Mouse (Mus musculus) forebrain, embryonic 13.5 days (tissue): ENCODE data around the gene Ranbp2. TPM values are rescaled to one million over a fixed set of nuclear protein-coding genes. Genes with fewer than 3 reads are reported as not detected.

Experiments
- ATAC-seq: fragments of 200-750 bp; cut with Nextera tagmentation; 2 replicates; pipeline ENCODE4 v1.8.0; 2017
- H3K27ac ChIP-seq: fragments of 300-500 bp; sonication (generic); 2 replicates; pipeline ENCODE4 v1.5.1; 2015; ENCODE audit warnings: inconsistent platforms, mild to moderate bottlenecking, moderate library complexity
- H3K27me3 ChIP-seq: fragments of 300-500 bp; sonication (generic); 2 replicates; pipeline ENCODE4 v1.6.1; 2015; ENCODE audit warnings: mild to moderate bottlenecking, inconsistent platforms
- H3K36me3 ChIP-seq: fragments of 300-500 bp; sonication (generic); 2 replicates; pipeline ENCODE4 v1.6.1; 2015; ENCODE audit warnings: mild to moderate bottlenecking, inconsistent platforms; ENCODE audit not compliant: poor library complexity, severe bottlenecking
- H3K4me1 ChIP-seq: fragments of 300-500 bp; sonication (generic); 2 replicates; pipeline ENCODE4 v1.6.1; 2015; ENCODE audit warnings: inconsistent platforms
- H3K4me2 ChIP-seq: fragments of 300-500 bp; sonication (generic); 2 replicates; pipeline ENCODE4 v1.6.1; 2015; ENCODE audit warnings: inconsistent platforms, mild to moderate bottlenecking, moderate library complexity
- H3K4me3 ChIP-seq: fragments of 300-500 bp; sonication (generic); 2 replicates; pipeline ENCODE4 v1.5.1; 2015; ENCODE audit warnings: mild to moderate bottlenecking, inconsistent platforms
- H3K9ac ChIP-seq: fragments of 300-500 bp; sonication (generic); 2 replicates; pipeline ENCODE4 v1.6.1; 2015; ENCODE audit warnings: mild to moderate bottlenecking, inconsistent platforms
- H3K9me3 ChIP-seq: fragments of 300-500 bp; sonication (generic); replicated peaks from 2 replicates; pipeline ENCODE4 v1.6.1; 2016; ENCODE audit warnings: inconsistent platforms
- WGBS: fragments of 180-500 bp; shearing (Covaris S2); methylation state at CpG from one replicate; pipeline ENCODE4 v1.1.7; 2015; 5-methylcytosine and 5-hydroxymethylcytosine counted together
- polyA plus RNA-seq: library from polyadenylated mRNA; unstranded; fragments of >200 nt; fragmentation: Nextera tagmentation; extraction: Ambion mirVana; gene quantifications from 2 replicates; pipeline ENCODE4 v1.2.1, GENCODE M21; 2015

Gene Ranbp2
- 20.2 and 23.3 TPM in 2 replicates for polyA plus RNA-seq

DNA sequence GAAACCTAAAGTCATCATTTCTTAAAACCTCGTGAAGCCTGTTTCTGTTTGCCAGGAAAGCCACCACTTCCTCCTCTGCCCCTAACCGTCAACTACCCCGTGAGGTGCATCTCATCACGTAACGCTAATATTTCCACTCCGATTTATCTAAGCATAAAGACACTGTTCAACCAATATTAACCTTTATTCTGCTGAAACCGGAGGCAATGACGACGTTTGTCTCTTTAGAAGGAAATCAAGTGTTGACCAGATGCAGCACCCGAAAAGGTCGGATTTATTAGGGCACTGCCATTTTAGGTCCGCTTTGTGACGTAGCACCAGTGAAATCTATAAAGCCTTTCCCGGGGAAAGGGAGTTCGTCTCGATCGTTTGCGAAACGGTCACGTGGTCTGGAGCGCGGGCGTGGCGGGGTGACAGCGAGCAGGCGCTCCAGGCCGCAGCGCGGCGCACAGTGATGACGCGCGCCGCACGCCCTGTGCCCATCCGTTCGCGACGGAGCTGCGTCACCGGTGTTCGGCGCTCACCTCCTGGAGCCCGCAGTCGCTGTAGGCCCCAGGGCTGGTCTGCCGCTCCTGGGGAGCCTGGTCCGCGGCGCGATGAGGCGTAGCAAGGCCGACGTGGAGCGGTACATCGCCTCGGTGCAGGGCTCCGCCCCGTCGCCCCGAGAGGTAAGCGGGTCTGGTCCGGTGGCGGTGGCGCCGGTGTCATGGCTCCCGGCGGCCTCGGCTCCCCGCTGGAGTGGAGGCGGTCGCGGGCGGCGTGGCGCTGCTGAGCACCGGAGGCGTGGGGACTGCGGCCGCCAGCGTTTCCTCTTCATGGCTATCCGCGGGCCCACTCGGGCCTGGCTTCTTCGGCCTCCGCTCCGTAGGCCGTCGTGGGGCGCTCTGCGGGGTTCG is at the start of gene Ranbp2:
Gene Ranbp2, plus strand, starts transcription at position 537 of the 896 bp plus-strand sequence.
- Histone ChIP-seq H3K4me3 (peak within 1 kb of the TSS; percentile 82), H3K9me3 (no peaks in the 10 kb centered on the region), H3K4me1 (peaks cover 12% of the 10 kb centered on the region), H3K27me3 (no peaks in the 10 kb centered on the region), H3K36me3 (no peaks in the 10 kb centered on the region), H3K9ac (peak within 1 kb of the TSS; percentile 91), H3K4me2 (peak within 1 kb of the TSS; percentile 75), H3K27ac (peak within 1 kb of the TSS; percentile 95)
- peak; percentile 98 for ATAC-seq
- whole genome bisulfite sequencing: under 1% methylated on average over 91 of the region's 91 CpGs

DNA sequence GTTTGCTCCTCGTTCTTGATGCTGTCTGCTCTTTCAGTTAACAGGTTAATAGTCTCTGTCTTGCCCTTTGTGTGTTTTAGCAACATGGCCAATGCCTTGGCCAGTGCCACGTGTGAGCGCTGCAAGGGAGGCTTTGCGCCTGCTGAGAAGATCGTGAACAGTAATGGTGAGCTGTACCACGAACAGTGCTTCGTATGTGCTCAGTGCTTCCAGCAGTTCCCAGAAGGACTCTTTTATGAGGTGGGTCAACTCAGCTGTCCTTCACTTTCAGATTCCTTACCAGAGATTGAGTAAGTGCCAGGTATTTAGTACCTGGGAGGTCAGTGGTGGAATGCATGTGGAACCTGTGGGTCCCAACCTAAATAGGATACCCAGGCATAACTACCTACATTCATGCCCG is 47.8 kb upstream of the Ranbp2 start:
- H3K36me3 ChIP-seq: peaks cover 18% of the 10 kb centered on the region
- 0 out of 2 replicates have a peak, but pooled peaks cover 4% of the 10 kb centered on the region for H3K4me1 ChIP-seq
- H3K4me3 ChIP-seq: no peak overlapping the region
- no peak for ATAC-seq
- H3K27ac ChIP-seq: no peak overlapping the region
- H3K9me3 ChIP-seq: no peaks in the 10 kb centered on the region
- H3K4me2 ChIP-seq: no peak overlapping the region
- H3K27me3 ChIP-seq: no peaks in the 10 kb centered on the region
- 95% methylated on average over 8 of the region's 8 CpGs for WGBS
- no peak overlapping the region for H3K9ac ChIP-seq

DNA sequence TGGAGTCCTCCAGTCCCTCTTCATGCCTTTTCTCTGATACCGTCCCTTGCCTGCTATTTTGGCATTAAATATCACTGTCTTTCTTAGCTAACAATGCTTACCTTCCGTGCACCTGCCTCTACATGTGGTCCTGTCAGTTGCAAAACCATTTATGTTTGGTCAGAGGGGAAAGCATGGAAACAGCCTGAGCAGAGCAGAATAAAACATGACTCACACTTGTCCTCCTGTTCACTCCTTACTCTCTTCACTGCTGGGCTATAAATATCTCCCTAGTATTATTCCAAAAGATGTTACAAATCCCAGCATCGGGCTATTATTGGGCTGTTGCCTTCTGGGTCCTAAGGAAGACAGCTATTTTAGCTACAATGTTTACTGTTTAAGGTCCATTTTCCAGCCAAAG is 44.9 kb upstream of the Ranbp2 start:
- ATAC-seq: no peak
- no peaks in the 10 kb centered on the region for H3K9me3 ChIP-seq
- no peak overlapping the region for H3K27ac ChIP-seq
- no peak overlapping the region for H3K4me3 ChIP-seq
- H3K27me3 ChIP-seq: no peaks in the 10 kb centered on the region
- H3K4me1 ChIP-seq: no peaks in the 10 kb centered on the region
- 92% methylated on average over 3 of the region's 3 CpGs for WGBS
- H3K9ac ChIP-seq: no peak overlapping the region
- peaks cover 18% of the 10 kb centered on the region for H3K36me3 ChIP-seq
- H3K4me2 ChIP-seq: no peak overlapping the region

DNA sequence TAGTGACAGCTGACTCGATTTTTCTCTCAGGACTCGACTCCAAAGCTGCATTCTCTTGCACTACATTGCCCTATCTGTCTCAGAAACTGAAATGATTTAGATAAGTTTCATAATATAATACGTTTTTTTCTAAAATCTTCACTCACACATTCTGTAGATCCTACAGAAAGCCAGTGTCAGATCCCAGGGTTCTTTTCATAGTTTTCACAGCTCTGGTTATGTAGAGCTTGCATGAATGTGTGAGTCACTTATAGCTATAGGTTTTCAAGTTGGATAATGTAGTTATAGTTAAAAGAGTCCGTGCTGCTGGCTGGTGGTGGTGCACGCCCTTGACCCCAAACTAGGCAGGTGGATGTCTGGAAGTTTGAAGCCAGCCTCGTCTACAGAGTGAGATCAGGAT is 42.1 kb upstream of the Ranbp2 start:
- Histone ChIP-seq H3K27me3 (no peaks in the 10 kb centered on the region), H3K4me3 (no peak overlapping the region), H3K4me1 (no peaks in the 10 kb centered on the region), H3K36me3 (peaks cover 23% of the 10 kb centered on the region), H3K9me3 (no peaks in the 10 kb centered on the region), H3K9ac (no peak overlapping the region), H3K4me2 (no peak overlapping the region), H3K27ac (no peak overlapping the region)
- WGBS: 91% methylated on average over 6 of the region's 6 CpGs
- no peak for ATAC-seq

DNA sequence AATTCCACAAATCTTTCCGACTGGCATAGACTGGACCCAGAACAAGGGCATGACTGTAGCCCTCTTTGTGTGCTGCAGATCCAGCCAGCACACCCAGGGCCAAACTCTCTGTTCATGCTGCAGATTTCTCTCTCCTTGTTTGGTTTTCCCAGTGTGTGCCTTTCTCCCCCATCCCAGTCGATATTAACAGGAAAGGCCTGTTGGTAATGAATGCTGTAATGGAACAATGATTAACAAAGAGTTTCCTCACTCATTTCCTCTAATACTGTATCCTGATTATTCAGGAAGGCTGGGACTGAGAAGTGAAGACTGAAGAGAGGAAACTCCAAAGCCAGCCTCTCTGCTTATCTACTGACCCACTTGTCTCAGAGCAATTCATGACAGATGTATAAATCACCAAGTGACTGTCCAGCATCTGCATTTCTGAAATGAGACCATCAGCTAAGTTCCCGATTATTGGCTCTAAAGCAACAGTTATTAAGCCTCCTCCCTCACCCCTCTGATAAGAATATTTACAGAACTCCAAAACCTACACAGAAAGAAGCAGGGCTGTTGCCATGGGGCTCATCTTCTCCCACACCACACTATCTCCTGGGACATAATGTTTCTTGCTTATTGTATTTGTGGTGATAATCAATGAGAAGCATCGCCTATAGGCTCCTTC is 41.3 kb upstream of the Ranbp2 start:
- Histone ChIP-seq H3K4me3 (no peak overlapping the region), H3K9ac (no peak overlapping the region), H3K36me3 (peaks cover 30% of the 10 kb centered on the region), H3K9me3 (no peaks in the 10 kb centered on the region), H3K4me2 (no peak overlapping the region), H3K27me3 (no peaks in the 10 kb centered on the region), H3K27ac (no peak overlapping the region), H3K4me1 (no peaks in the 10 kb centered on the region)
- WGBS: 88% methylated on average over 4 of the region's 4 CpGs
- no peak for ATAC-seq

DNA sequence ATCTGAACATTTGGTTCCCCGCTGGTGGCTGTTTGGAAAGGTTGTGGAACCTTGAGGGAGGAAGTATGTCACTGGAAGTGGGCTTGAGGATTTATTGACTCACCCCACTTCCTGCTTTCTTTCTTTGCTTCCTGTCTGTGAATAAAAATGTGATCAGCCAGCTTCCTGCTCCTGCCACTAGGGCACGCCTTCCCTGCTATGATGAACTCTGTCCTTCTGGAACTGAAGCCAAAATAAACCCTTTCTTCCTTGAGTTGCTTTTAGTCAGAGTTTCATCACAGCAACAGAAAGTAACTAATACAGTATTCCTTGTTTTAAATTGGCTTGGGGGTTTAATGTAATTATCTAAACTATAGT is 40.8 kb upstream of the Ranbp2 start:
- Histone ChIP-seq H3K4me1 (no peaks in the 10 kb centered on the region), H3K4me3 (no peak overlapping the region), H3K9ac (no peak overlapping the region), H3K27ac (no peak overlapping the region), H3K4me2 (no peak overlapping the region), H3K27me3 (no peaks in the 10 kb centered on the region), H3K36me3 (peaks cover 33% of the 10 kb centered on the region), H3K9me3 (no peaks in the 10 kb centered on the region)
- WGBS: 85% methylated on average over 2 of the region's 2 CpGs
- no peak for ATAC-seq

DNA sequence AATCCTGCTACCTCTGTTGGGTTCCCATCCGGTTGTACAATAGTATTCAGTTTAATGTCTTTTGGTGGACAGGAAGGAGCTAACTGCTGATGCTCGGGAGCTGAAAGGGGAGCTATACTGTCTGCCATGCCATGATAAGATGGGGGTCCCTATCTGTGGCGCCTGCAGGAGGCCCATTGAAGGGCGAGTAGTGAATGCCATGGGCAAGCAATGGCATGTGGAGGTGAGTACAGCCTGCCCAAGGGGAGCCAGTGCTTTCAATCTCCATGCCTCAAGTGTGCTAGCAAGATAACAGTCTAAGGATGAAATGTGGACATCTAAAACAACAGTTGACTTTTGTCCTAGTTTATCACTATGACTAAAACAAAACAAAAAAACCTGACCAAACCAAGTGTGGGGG is 34.4 kb upstream of the Ranbp2 start:
- Histone ChIP-seq H3K9ac (no peak overlapping the region), H3K27me3 (no peaks in the 10 kb centered on the region), H3K4me2 (no peak overlapping the region), H3K27ac (no peak overlapping the region), H3K4me1 (no peaks in the 10 kb centered on the region), H3K9me3 (no peaks in the 10 kb centered on the region), H3K4me3 (no peak overlapping the region), H3K36me3 (peaks cover 64% of the 10 kb centered on the region)
- 85% methylated on average over 4 of the region's 4 CpGs for WGBS
- no peak for ATAC-seq

DNA sequence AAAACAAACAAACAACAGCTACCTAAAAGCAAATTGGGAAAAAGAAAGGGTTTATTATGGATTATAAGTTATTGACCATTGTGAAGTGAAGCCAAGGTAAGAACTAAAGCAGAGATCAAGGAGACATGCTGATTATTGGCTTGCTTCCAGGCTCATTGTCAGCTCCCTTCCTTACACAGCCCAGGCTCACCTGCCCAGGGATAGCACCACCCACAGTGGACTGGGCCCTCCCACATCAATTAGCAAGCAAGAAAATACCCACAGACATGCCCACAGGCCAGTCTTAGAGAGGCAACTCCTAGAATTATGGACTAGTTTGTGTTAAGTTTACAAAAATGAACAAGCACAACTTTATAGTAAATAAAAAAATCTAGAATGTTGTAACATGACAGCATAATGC is 33.9 kb upstream of the Ranbp2 start:
- Histone ChIP-seq H3K27me3 (no peaks in the 10 kb centered on the region), H3K4me1 (no peaks in the 10 kb centered on the region), H3K4me2 (no peak overlapping the region), H3K9ac (no peak overlapping the region), H3K27ac (no peak overlapping the region), H3K4me3 (no peak overlapping the region), H3K36me3 (peaks cover 69% of the 10 kb centered on the region), H3K9me3 (no peaks in the 10 kb centered on the region)
- ATAC-seq: no peak

DNA sequence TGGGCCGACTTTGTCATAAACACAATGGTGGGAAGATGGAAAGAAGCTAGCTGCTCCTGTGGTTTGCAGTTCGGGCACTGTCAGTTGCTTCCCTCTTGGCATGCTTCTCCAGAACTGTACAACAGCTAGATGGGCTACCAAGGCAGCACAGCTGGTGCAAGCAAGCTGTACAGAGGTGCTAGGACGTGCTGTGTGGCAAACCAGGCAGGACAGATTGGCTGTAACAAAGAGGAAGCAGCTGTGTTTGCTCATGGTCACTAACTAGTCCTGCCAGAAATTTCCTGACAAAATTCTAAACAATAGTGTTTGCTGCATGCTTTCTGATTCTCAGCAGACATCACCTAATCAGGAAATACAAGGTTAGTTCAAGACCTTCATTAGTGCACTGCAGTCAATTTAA is 30.0 kb upstream of the Ranbp2 start:
- Histone ChIP-seq H3K9ac (no peak overlapping the region), H3K4me2 (no peak overlapping the region), H3K4me3 (no peak overlapping the region), H3K27me3 (no peaks in the 10 kb centered on the region), H3K36me3 (peaks cover 59% of the 10 kb centered on the region), H3K4me1 (no peaks in the 10 kb centered on the region), H3K9me3 (no peaks in the 10 kb centered on the region), H3K27ac (no peak overlapping the region)
- no peak for ATAC-seq
- WGBS: 95% methylated on average over 3 of the region's 3 CpGs

DNA sequence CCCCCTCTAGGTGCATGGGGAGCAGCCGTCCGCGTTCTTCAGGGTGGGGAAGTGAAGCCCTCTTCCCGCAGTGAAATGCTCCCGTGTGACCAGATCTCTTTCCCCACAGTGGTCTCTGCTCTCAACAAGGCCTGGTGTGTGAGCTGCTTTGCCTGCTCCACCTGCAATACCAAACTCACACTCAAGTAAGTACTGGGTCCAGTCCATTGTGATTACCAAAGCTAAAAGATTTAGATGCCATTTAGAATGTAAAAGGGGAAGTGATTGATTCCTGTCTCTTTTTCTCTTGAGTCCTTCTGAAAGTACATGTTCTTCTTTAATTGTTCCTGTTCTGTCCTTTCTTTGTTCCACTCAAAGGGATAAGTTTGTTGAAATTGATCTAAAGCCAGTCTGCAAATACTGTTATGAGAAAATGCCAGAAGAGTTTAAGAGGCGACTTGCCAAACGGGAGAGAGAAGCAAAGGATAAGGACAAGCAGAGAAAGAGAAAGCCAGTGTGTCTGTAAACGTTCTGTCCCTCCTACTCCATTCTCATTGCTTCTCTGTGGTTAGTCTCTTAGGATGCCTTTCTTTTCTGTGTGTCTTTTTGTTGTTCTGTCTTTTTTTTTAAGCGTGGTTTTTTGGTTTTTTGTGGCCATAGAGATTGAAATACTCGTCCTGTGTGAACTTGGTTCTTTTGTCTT is 28.3 kb upstream of the Ranbp2 start:
- WGBS: 84% methylated on average over 10 of the region's 10 CpGs
- H3K27ac ChIP-seq: no peak overlapping the region
- no peaks in the 10 kb centered on the region for H3K9me3 ChIP-seq
- H3K4me1 ChIP-seq: no peaks in the 10 kb centered on the region
- no peak overlapping the region for H3K4me2 ChIP-seq
- H3K27me3 ChIP-seq: no peaks in the 10 kb centered on the region
- H3K36me3 ChIP-seq: peaks cover 58% of the 10 kb centered on the region
- no peak for ATAC-seq
- no peak overlapping the region for H3K9ac ChIP-seq
- H3K4me3 ChIP-seq: no peak overlapping the region

DNA sequence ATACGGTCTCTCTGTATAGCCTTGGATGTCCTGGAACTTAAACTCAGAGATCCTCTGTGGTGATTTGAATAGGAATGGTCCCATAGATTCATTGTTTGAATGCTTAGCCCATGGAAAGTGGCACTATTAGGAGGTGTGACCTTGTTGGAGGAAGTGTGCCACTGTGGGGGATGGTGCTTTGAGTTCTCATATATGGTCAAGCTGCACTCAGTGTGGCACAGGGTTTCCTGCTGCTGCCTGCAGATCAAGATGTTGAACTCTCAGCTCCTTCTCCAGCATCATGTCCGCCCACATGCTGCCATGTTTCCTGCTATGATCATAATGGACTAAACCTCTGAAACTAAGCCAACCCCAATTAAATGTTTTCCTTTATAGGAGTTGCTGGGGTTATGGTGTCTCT is 18.8 kb upstream of the Ranbp2 start:
- 94% methylated on average over 2 of the region's 2 CpGs for WGBS
- Histone ChIP-seq H3K27ac (no peak overlapping the region), H3K27me3 (no peaks in the 10 kb centered on the region), H3K9ac (no peak overlapping the region), H3K36me3 (peaks cover 24% of the 10 kb centered on the region), H3K4me2 (no peak overlapping the region), H3K4me3 (no peak overlapping the region), H3K9me3 (0 out of 2 replicates have a peak, but pooled peaks cover 3% of the 10 kb centered on the region), H3K4me1 (no peaks in the 10 kb centered on the region)
- no peak for ATAC-seq

DNA sequence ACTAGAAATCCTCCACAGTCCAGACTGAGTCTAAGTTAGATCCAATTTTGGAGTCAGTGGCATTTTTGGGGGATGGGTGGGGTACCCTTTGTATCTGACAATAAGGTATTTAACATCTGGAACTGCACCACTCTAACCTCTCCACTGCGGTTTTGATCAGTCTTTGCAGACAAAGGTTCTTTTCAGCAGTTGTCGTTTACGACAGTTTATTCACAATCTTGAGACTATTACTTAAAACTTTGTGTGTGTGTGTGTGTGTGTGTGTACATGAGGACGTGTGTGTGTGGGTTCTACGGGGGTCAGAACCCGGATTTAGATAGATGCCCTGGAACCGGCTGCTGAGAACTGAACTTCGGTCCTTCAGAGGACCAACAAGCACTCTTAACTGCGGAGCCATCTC is 870 bp upstream of the Ranbp2 start:
- Histone ChIP-seq H3K4me3 (peak overlapping the region; percentile 82), H3K9me3 (no peaks in the 10 kb centered on the region), H3K27me3 (no peaks in the 10 kb centered on the region), H3K9ac (peak overlapping the region; percentile 85), H3K4me1 (peaks cover 12% of the 10 kb centered on the region), H3K36me3 (no peaks in the 10 kb centered on the region), H3K27ac (peak overlapping the region; percentile 78), H3K4me2 (peak overlapping the region; percentile 72)
- no peak; the same call in 1 of the 2 replicates for ATAC-seq
- 13% methylated on average over 9 of the region's 9 CpGs for WGBS
